In genomic region chr9:103677811-103678210, GRCm38 (mm10) we compare ENCODE assay signal across 16 mouse cellular contexts.
A peak's percentile ranks its signal among the peaks of the same experiment; 100 is the strongest.
DNase-seq lines count a peak whose midpoint lies in the region; ATAC-seq lines count a peak whose summit lies in the region.
"Had no signal": no experiment of that assay in that cellular context is flagged by ENCODE, and none has a peak within 500 bp of the region (broad histone marks: within the 10 kb centered on the region; RNA-seq: fewer than 3 reads in every experiment).

No protein-coding gene starts in this region.

- no peaks in the 10 kb centered on the region for H3K9me3 ChIP-seq in heart, embryonic 11.5 days (replicated peaks; ENCODE audit: control insufficient read depth, low read length)
- H3K9me3 ChIP-seq in heart, embryonic 15.5 days (replicated peaks) = no peaks in the 10 kb centered on the region
- H3K9me3 ChIP-seq: embryonic facial prominence, embryonic 10.5 days; forebrain, embryonic 13.5 days; hindbrain, embryonic 15.5 days; kidney, embryonic 15.5 days had no signal

- DNase-seq in adrenal gland, adult 8-10 months = peak; percentile 16
- DNase-seq in adrenal gland, adult 18-20 months (ENCODE audit: low spot score in 2 of 2) = no peak
- DNase-seq in heart, postnatal 36 days = no peak
- no peak for DNase-seq in heart, postnatal 4 days
- DNase-seq in adrenal gland, postnatal 36 days = peak; percentile 9 to 16
- DNase-seq: forebrain, postnatal 0 days; gastrocnemius, postnatal 14 days; kidney, adult 2 months; kidney, postnatal 14 days had no signal

- peak overlapping the region; percentile 96 for H3K27ac ChIP-seq in heart, embryonic 11.5 days (ENCODE audit: low read depth, low read length)
- peak overlapping the region; percentile 93 for H3K27ac ChIP-seq in heart, embryonic 15.5 days
- H3K27ac ChIP-seq: forebrain, embryonic 13.5 days; hindbrain, embryonic 15.5 days; kidney, embryonic 15.5 days had no signal

- intact Hi-C loops in heart, postnatal 36 days (cut with DNase I) = no loop called here

- ATAC-seq in heart, embryonic 11.5 days (replicated peaks; ENCODE audit: insufficient number of reproducible peaks, low FRiP score, low TSS enrichment) = no peak
- no peak for ATAC-seq in heart, embryonic 15.5 days (replicated peaks; ENCODE audit: insufficient number of reproducible peaks, insufficient read depth, low FRiP score, low read depth)
- ATAC-seq: forebrain, embryonic 13.5 days; forebrain, postnatal 0 days; intestine, embryonic 16.5 days had no signal

- H3K4me2 ChIP-seq in heart, embryonic 11.5 days = no peak overlapping the region
- no peak overlapping the region for H3K4me2 ChIP-seq in heart, embryonic 15.5 days
- H3K4me2 ChIP-seq: forebrain, embryonic 13.5 days; hindbrain, embryonic 15.5 days; kidney, embryonic 15.5 days had no signal

- no peaks in the 10 kb centered on the region for H3K27me3 ChIP-seq in heart, embryonic 11.5 days (ENCODE audit: control insufficient read depth, insufficient read depth, low read length)
- H3K27me3 ChIP-seq in heart, embryonic 15.5 days = no peaks in the 10 kb centered on the region
- H3K27me3 ChIP-seq: hindbrain, embryonic 15.5 days; kidney, embryonic 15.5 days had no signal

- H3K4me3 ChIP-seq in heart, embryonic 11.5 days (ENCODE audit: low read depth, low read length) = no peak overlapping the region
- no peak overlapping the region for H3K4me3 ChIP-seq in heart, embryonic 15.5 days
- H3K4me3 ChIP-seq: embryonic facial prominence, embryonic 10.5 days; forebrain, embryonic 13.5 days; hindbrain, embryonic 15.5 days; kidney, embryonic 15.5 days had no signal

- no peak overlapping the region for H3K9ac ChIP-seq in heart, embryonic 11.5 days (ENCODE audit: low read depth, low read length)
- H3K9ac ChIP-seq in heart, embryonic 15.5 days = no peak overlapping the region
- H3K9ac ChIP-seq: forebrain, embryonic 13.5 days; forebrain, postnatal 0 days; hindbrain, embryonic 15.5 days; kidney, embryonic 15.5 days had no signal

- H3K36me3 ChIP-seq in heart, embryonic 11.5 days (ENCODE audit: control insufficient read depth, insufficient read depth, low read length) = no peaks in the 10 kb centered on the region
- no peaks in the 10 kb centered on the region for H3K36me3 ChIP-seq in heart, embryonic 15.5 days
- H3K36me3 ChIP-seq: embryonic facial prominence, embryonic 10.5 days; hindbrain, embryonic 15.5 days; kidney, embryonic 15.5 days had no signal

- H3K4me1 ChIP-seq in heart, embryonic 11.5 days (ENCODE audit: control insufficient read depth, insufficient read depth, low read length) = peaks cover 59% of the 10 kb centered on the region
- H3K4me1 ChIP-seq in heart, embryonic 15.5 days (replicated peaks) = peaks cover 64% of the 10 kb centered on the region

- WGBS in heart, embryonic 11.5 days (ENCODE audit: insufficient replicate concordance) = 67% methylated on average over 5 of the region's 5 CpGs
- WGBS in heart, embryonic 15.5 days = 63% methylated on average over 5 of the region's 5 CpGs

Comparison
In these comparisons a context has a peak if more than half of its experiments do, and no peak if none do; other contexts are left out.
1. DNase-seq: peak in adrenal gland, adult 8-10 months (single experiment) and adrenal gland, postnatal 36 days (2 of 2); none in adrenal gland, adult 18-20 months (0 of 2), heart, postnatal 36 days (0 of 2) and heart, postnatal 4 days (single experiment).